Mouse (Mus musculus) adrenal gland (tissue): ENCODE measurements around the gene Ccr7.

Experiments
- intact Hi-C: fragments of 180-260 bp; cut with DNase I; formaldehyde crosslinking; loops from one replicate; pipeline ENCODE4 v1.15.1; 2025

Gene Ccr7

DNA sequence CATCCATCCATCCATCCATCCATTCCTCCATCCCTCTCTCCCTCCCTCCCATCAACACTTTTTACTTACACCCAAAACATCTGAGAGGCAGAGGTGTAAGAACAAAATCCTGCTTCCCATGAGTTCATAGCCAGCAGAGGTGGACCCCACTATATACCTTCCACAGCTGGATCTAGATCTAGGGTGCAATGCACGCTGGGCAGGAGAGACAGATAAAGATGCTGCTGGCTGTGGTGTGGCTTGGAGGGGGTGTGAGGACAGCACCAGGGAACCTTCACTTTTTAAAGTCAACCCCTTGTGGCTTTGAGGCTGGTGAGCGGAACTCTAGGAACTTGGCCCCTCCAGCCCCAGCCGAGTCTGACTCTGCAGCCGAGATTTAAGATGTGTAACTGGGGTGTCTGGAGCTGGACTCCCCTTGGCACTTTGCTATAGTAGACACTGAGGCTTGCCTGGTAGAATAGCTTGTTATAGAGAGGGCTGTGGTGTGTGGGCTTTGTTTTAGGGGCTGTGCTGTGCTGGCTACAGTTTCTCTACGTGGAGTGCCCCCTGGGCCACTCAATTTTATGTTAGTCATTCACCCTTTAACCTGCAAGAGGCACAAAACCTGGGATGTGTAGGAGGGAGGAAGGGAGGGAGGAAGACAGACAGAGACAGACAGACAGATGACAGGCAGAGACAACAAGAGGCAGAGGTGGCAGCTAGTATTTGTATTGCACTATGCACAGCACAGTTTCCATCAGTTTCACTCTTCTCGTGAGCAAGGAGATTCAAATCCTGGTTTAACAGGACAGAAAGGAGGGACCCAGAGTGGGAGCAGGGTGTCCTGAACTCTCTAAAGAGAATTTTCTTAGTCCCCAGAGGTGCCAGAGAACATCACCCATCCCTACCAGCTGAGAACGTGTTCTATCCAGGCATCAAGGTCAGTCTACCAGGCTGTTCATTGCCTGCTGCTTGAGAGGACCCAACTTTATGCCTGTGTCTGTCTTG lies 817 bp downstream of the Ccr7 start:
- intact Hi-C loops, result loop anchor here (5.0 kb wide), 1 partner anchor 172 kb away; the partner anchor contains the start of gene Gjd3

DNA sequence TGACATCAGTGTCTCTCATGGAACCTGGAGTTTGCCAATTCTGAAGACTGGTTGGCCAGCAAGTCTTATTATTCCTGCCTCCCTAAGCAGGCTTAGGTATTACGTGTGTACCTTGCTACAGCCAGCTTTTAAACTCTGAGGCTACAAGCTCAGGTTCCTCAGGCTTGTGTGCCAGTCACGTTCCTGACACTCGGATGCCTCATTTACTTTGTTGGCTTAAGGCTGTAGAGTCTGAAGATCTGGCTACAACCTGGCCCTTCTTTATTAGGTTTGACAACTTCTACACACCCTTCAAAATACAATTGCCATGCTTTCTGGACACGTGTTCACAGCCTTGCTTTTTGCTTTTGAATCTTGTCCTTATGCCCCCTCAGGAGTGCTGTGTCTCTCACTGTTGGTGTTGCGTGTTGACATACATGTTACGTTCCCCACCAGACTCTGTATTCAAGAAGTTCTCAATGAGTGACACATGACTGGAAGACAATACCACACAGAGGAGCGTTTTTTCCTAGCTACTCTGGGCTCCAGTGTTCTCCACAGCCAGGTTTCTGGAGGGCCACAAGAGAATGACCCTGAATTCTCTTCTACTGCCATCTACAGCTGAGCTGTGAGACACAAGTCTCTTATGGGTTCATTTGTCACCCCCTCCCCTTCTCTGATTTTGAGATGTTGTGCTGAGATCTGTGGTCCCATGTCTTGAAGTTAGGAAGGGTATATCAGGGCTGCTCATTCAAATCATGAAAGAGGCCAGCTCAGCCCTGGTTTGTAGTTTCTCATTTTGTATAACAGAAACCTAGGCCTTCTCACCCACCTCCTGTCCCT lies 2.3 kb downstream of the Ccr7 start:
- intact Hi-C loops, result loop anchor here (5.0 kb wide), 1 partner anchor 170 kb away; the partner anchor contains the start of gene Gjd3

DNA sequence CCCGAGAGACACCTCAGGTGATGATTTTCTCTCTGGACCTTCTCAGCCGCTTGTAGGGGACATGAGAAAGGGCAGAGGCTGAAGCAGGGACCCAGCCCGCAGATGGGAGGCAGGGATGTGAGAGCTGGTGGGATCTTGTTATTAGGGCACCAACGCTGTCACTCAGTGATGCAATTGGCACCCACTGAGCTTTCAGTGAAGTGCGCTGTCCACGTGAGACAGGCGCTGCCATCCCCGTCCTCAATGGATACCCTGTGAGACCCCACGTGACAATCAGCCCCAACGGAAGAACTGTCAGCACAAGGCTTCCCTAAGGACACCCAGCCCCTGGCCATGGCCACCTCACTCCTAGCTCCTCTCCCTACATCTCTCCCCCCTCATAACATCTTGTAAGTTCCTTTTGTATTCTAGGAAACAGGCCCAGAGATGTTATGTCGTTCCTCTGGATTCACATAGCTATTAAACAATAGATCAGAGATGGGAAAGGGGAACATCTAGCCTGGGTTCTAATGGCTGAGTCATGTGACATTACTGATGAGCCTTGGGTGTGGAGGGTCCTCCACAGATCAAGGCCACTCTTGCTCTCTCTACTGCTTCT lies 3.4 kb downstream of the Ccr7 start:
- intact Hi-C loops, result loop anchor here (5.0 kb wide), 1 partner anchor 169 kb away; the partner anchor contains the start of gene Gjd3

DNA sequence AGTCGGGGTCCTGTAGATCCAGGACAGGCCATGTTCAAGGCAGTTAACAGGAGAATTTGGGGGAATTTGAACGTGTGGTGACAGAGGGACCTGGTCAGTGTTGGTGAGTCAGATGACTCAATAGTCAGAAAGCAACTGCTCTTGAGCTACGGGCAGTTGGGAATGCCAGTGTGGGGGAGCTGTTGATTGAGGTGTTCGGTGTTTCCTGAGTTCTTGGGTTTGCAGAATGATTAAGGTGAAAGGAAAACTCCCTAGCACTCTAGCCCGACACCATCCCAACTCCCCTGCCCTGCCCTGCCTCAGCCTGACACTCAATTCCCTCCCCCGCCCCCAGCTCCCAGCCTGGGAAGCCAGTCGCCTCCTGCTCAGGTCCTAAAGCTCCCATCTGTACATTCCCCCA lies 4.0 kb downstream of the Ccr7 start:
- intact Hi-C loops, result loop anchor here (1.0 to 5.0 kb wide), 2 partner anchors 112 to 169 kb away; partner anchors contain the start of gene Gjd3

DNA sequence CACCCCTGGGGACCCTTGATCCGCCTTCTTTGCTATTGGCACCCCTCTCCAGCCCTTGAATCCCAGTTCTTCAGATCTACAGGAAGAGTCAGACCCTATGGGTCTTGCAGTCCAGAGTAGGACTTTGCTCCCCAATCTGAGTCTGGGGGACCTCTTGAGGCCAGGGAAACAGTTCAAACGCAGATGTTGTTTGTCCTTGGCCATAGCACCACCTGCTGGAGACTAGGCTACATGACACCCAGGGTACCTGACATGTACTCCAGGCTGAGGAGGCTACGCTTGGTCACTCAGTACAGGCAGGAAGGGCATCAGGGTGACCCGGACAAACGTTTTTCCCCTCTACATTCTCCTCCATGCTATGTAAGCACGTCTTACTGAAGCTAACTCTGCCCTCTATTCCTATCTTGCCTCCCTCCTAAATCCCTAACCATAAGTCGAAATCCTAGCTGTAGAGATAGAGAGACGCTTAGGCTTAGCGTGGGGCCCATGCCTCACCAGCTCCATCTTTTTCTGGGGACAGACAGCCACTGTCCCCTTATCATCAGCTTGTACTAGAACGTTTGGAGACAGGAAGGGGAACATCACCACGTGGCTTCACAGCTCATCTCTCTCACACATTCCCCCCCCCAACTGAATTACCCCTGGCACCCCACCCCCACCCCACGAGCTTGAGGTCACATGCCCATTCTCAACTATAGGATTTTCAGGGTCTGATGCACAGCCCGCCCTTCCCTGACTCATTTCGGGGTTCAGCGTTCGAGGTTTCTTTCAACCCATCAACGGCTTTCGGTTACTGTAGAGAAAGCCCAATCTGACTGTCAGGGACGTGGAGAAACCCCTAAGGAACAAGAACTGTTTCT lies 4.7 kb downstream of the Ccr7 start:
- intact Hi-C loops, result loop anchor here (1.0 to 5.0 kb wide), 2 partner anchors 111 to 168 kb away; partner anchors contain the start of gene Gjd3

DNA sequence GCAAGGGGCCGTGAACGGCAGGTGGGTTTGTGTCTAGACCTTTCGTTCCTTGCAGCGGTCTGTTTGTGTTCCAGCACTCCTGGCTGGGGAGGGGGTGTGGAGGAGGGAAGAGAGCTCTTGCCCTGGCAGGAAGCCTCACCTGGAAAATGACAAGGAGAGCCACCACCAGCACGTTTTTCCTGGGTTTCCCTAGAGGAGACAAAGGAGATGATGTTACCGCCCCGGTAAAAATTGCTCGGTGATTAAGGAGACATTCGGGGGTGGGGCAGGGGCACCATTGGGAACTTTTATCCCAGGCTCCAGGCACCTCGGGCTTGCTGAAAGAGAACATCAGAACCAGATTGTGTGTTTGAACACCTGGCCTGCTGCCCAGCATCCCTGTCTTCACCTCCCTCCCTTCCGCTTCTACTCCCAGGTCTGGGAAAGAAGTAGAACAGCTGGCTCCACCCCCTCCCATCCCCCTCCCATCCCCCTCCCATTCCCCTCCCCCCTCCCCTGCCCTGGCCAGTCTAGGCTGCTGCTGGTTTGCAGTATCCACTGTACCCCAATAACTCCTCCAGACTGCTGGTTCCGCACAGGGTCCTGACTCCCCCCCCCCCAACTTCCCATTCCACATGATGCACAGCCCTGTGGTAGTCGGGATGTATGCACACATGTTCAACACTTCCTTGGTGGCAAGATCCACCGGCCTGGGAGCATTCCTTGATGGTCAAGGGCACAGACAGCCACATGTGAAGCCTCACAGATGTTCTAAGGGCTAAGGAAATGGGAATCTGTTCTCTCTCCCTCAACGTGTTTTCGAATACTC lies 5.8 kb downstream of the Ccr7 start:
- intact Hi-C loops, result no loop called here

DNA sequence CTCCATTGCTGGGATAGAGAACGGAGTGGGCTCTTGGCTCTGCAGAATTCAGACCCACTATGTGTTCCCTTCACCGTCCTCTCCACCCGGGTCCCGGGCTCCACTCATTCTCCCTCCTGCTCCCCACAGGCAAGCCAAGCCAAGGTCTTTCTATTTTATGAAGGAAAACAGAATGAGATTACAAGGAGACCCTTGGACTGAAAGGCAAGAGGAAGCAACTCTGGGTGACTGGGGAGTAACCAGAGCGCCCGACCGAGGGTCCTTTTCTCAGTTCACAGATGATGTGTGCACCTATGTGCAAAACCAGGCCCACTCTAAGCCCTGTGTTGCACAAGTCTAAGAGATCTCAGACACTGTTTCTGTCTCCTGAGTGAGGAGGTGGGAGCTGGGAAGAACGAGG lies 6.5 kb downstream of the Ccr7 start:
- intact Hi-C loops, result no loop called here

DNA sequence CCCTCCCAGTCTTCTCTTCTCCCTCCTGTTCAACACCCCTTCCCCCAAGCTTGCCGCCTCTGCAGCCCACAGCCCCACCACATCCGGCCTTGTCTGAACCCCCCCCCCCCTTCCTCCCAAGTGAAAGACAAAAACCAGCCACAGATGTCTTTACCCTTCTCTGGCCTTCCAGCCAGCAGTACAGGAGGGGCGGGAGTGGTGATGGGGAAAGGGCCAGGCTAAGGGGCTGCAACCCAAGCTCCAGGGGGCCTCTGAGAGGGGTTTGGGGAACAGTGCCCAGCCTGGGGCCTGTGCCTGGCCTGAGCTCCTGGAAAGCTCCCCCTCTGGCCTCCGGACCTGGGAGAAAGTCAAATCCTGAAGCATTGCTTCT lies 7.0 kb downstream of the Ccr7 start:
- intact Hi-C loops, result no loop called here

DNA sequence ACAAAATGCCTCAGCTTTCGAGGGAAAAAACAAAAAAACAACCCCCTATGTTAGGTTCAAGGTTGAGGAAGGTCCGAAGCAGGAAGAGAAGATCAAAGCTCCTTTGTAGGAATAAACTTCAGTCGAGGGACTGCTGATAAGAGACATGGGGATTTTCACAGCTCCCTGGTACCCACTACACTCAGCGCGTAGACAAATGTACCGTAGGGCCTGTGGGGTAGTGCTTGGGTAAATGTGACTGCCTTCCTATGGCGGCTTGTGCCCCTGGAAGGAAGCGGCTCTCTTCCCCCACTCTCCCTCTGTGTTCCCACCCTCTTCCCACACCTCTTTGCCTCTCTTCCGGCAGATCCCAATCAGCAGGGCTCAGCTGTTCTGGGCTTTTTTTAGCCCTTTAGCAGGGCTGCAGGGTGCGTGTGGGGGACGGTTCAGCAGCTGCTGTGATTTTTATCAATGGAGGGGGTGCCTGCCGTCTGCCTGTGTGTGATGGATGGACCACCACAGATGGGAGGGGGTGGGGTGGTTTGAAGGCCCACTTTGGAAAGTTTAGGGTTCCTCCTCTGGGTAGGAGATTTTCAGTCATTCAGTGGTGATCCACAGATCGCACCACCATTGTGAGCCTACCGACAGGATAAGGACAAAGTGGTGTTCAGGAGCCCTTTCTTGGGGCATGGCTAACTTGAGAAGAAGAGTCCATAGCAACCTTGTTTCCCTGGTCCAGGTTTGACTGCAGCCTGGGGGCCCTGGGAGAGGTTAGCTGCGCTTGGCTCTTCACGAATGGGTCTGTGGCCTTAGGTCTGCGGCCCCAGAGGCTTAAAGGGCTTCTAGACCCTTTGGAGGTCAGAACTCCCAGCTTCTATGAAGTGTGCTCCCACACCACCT lies 7.6 kb downstream of the Ccr7 start:
- intact Hi-C loops, result no loop called here

DNA sequence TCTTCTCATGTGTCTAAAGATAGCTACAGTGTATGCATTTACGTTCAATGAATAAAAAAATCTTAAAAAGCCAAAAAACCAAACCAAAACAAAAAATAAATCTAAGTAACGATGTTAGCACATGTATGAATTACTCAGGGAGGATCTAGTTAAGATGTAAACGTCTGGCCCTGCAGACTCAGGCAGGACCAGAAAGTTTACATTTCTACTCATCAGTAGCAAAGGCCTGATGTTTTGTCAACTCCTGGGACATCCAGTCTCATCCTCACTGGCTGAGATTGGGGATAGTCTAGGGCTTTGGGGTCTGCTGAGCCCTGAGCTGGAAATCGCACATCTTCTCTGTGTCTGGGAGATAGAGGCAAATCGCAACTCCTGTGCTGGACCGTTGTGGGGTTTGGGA lies 8.3 kb downstream of the Ccr7 start:
- intact Hi-C loops, result no loop called here

DNA sequence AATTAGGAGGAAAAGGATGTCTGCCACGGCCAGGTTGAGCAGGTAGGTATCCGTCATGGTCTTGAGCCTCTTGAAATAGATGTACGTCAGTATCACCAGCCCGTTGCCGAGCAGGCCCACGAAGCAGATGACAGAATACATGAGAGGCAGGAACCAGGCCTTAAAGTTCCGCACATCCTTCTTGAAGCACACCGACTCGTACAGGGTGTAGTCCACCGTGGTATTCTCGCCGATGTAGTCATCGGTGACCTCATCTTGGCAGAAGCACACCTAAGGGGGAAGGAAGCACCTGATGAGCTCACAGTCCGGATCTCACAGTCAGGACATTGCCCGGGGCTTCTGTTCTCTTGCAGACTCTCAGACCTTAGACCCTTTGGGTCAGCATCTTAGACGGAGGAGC lies 9.1 kb downstream of the Ccr7 start:
- intact Hi-C loops, result no loop called here

DNA sequence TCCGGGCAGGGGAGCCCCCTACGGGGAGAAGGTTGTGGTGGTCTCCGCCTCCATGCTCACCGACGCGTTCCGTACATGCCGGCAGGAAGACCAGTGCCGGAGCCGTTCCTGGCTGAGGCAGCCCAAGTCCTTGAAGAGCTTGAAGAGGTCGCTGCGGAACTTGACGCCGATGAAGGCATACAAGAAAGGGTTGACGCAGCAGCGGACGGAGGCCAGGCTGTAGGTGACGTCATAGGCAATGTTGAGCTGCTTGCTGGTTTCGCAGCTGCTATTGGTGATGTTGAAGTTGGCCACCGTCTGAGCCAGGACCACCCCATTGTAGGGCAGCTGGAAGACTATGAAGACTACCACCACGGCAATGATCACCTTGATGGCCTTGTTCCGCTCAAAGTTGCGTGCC lies 9.9 kb downstream of the Ccr7 start:
- intact Hi-C loops, result loop anchor here (5.0 kb wide), 1 partner anchor 78 kb away; no protein-coding TSS in a partner anchor

DNA sequence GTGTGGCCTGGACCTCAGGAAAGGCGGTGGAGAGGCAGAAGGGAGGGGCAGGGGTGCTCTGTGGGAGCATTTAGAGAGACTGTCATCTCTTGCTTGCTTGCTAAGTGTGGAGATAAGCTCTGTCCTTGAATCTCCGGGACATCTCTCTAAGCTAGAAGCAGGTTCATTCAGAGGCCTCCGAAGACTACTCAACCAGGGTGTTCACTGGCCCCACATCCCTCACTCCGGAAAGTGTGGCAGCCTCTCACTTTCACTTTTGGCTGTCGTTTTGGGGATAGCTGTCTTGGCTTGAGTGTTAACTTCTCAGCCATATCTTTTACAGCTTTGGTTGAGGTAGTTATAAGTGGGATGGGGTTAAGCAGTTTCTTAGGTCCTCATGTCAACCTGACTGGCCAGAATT lies 10.4 kb downstream of the Ccr7 start:
- intact Hi-C loops, result loop anchor here (5.0 kb wide), 1 partner anchor 77 kb away; no protein-coding TSS in a partner anchor

DNA sequence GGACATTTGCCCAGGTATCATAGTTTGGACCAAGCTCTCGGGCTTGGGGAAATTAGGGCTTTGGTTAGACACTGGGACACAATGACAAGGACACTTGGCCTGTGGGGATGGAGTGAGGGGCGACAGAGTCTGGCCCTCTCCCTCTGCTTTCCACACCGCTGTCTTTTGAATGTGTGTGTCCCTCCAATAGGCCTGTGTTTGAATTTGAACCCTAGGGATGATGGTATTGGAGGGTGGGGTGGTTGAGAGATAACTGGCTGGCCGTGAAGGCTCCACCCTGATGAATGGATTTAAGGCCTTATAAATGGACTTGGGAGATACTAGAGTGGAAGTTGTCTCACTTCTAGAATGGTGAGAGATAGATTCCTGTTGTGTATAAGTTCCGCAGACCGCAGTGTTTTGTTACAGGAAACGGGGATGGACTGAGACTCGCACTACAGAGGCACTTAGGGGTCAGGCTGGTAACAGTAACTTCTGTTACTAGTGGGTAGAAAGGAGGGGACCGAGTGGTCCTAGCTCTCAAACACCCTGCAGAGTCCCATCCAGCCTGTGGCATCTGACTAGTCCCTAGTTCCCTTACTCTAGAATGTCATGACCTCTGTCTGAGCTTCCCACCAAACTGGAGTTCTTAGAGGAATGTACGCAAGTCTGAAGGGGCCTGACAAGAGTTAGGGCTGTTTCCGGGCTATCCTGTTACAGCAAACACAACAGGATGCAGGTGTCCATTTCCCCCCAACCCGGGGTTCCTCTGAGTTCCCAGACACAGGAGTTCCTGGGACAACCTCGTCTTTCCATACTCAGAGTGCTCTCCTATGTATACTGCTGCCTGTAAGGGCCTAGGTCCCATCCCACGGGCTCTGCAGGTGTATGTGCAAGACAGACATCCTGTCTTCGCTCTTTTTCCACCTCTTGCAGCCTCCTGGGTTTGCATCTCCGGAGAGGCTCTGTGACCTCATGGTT lies 11.5 kb downstream of the Ccr7 start:
- intact Hi-C loops, result loop anchor here (5.0 kb wide), 1 partner anchor 76 kb away; no protein-coding TSS in a partner anchor

DNA sequence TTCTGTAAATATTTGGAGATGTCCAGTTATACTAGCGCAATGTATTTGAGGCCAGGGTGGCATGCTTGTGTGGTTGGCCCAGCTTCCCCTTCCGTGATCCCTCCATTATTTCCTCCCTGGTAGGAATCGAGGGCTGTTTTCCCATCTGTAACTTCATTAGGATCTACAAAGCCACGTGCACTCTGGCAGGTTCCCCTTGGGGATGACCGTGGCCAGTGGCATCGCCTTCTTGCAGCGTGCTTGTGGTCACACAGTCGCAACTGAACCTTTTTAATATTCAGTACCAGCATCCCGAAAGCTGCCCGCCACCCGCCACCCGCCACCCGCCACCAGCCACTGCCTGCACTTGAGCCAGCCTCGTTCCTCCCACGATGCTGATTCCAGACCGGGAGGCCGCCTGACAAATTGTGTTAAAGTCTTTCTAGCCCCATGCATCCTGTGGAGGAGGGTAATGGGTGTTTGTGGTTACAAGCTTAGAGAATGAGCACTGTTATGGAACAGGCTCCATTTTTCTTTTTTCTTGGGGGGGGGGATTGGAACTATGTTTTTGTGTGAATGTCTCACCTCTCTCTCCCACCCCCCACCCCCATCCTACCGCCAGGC lies 12.3 kb downstream of the Ccr7 start:
- intact Hi-C loops, result loop anchor here (5.0 kb wide), 1 partner anchor 75 kb away; no protein-coding TSS in a partner anchor

DNA sequence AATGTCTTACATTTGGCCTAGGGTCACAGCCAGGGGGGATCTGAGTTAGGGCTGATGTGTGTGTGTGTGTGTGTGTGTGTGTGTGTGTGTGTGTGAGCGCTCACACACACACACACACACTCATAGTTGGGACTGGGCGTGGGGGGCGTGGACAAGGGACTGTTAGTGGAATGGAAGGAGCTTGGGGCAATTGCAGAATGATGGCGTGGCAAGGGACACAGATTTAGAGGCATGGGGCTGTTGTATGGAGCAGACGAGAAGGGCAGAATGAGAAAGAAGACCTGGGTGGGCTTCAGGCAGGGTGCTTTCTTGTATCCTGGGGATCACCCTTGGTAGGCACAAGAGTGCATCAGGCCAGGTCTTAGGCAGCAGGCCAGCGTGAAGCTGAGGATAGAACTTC lies 12.8 kb downstream of the Ccr7 start:
- intact Hi-C loops, result loop anchor here (5.0 kb wide), 1 partner anchor 75 kb away; no protein-coding TSS in a partner anchor

DNA sequence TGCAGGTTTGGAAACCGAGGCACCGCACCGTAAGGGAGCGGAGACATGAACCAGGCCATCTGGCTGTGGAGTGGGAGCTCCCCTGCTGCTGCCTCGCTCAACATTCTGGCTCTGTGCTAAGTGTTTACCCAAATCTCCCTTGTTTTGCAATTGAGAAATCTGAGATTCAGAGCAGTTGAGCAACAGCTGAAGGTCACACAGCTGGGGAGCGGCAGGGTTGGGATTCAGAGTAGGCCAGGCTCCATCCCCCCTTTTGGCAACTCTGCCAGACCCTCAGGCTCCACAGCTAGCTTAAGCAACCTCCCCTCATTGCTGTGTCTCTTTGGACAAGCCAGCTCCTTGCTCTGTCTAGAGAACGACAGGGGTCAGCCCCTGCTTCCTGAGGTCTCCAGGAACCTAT lies 13.3 kb downstream of the Ccr7 start:
- intact Hi-C loops, result loop anchor here (5.0 kb wide), 1 partner anchor 74 kb away; no protein-coding TSS in a partner anchor
